Mouse (Mus musculus) left cerebral cortex, adult 8-10 months (tissue): ENCODE measurements around the gene Lama4. TPM values are rescaled to one million over a fixed set of nuclear protein-coding genes. Genes with fewer than 3 reads are reported as not detected.

Experiments used
- DNase-seq, 2 experiments: peaks; one replicate each; pipeline ENCODE4 v3.0.0; 2022; ENCODE audit warnings: low spot score in 2 of 2
- total RNA-seq, 4 experiments: library from RNA; stranded (reverse); gene quantifications; 2 replicates each; pipeline ENCODE4 v1.2.4; 2022

Lama4 gene
- total RNA-seq, 4 experiments from 2014 or later, result 9.5 to 16.4 (median 11.6) TPM

- DNase-seq, result no peak
These were observed 192.0 kb downstream of the Lama4 start for GRCm38 (mm10) chr10:39157321-39157720.

GRCm38 (mm10) chr10:39158306-39158705 lies 193.0 kb downstream of the Lama4 start:
- DNase-seq, result no peak

Other genes starting within 250 kb of the Lama4 start
- gene Rfpl4b, start 143.7 kb upstream of the Lama4 start, total RNA-seq, result not detected
- gene Fam229b, start 168.4 kb downstream of the Lama4 start, total RNA-seq, result 10 to 100 TPM; 12.8 to 16.9 (median 15.3) TPM
- gene Tube1, start 168.5 kb downstream of the Lama4 start, total RNA-seq, result 1 to 10 TPM; 2.1 to 2.9 (median 2.2) TPM
- gene Ccn6, start 198.3 kb downstream of the Lama4 start, total RNA-seq, result under 1 TPM in 3 of 4 experiments, not detected in 1; 0.35 to 0.59 (median 0.55) TPM